Mouse (Mus musculus): ENCODE measurements around the gene Ank2. TPM values are rescaled to one million over a fixed set of nuclear protein-coding genes. Genes with fewer than 3 reads are reported as not detected.

The Ank2 gene
- polyA plus RNA-seq, 1 experiment, result 0.75 TPM

GRCm38 (mm10) chr3:127311521-127311920 is 187.6 kb downstream of the Ank2 start:
- no peak overlapping the region for H3K27ac ChIP-seq (ENCODE audit: insufficient read depth, low read depth, low read length)
- peaks cover 14% of the 10 kb centered on the region for H3K4me1 ChIP-seq (ENCODE audit: control insufficient read depth, insufficient read depth, low read length)
- TF ChIP-seq POLR2A (IDR thresholded peaks at IDR 0.05; ENCODE audit: borderline replicate concordance, low read depth, low read length) (no peak), CTCF (IDR thresholded peaks at IDR 0.05; ENCODE audit: low read depth, low read length) (no peak)
- H3K4me3 ChIP-seq (ENCODE audit: insufficient read depth, low read length), result no peak overlapping the region

GRCm38 (mm10) chr3:127310079-127310478 is 189.1 kb downstream of the Ank2 start:
- H3K27ac ChIP-seq (ENCODE audit: insufficient read depth, low read depth, low read length), result no peak overlapping the region
- no peak overlapping the region for H3K4me3 ChIP-seq (ENCODE audit: insufficient read depth, low read length)
- TF ChIP-seq POLR2A (IDR thresholded peaks at IDR 0.05; ENCODE audit: borderline replicate concordance, low read depth, low read length) (no peak), CTCF (IDR thresholded peaks at IDR 0.05; ENCODE audit: low read depth, low read length) (no peak)
- H3K4me1 ChIP-seq (ENCODE audit: control insufficient read depth, insufficient read depth, low read length), result peaks cover 5% of the 10 kb centered on the region

GRCm38 (mm10) chr3:127303957-127304553 is 195.1 kb downstream of the Ank2 start:
- Histone ChIP-seq H3K4me1 (ENCODE audit: control insufficient read depth, insufficient read depth, low read length) (peaks cover 4% of the 10 kb centered on the region), H3K4me3 (ENCODE audit: insufficient read depth, low read length) (no peak overlapping the region), H3K27ac (ENCODE audit: insufficient read depth, low read depth, low read length) (no peak overlapping the region)
- no peak for TF ChIP-seq POLR2A (IDR thresholded peaks at IDR 0.05; ENCODE audit: borderline replicate concordance, low read depth, low read length)
- TF ChIP-seq CTCF (IDR thresholded peaks at IDR 0.05; ENCODE audit: low read depth, low read length), result no peak

- no peak overlapping the region for H3K4me3 ChIP-seq (ENCODE audit: insufficient read depth, low read length)
- TF ChIP-seq POLR2A (IDR thresholded peaks at IDR 0.05; ENCODE audit: borderline replicate concordance, low read depth, low read length) (no peak), CTCF (IDR thresholded peaks at IDR 0.05; ENCODE audit: low read depth, low read length) (no peak)
- H3K27ac ChIP-seq (ENCODE audit: insufficient read depth, low read depth, low read length), result no peak overlapping the region
- H3K4me1 ChIP-seq (ENCODE audit: control insufficient read depth, insufficient read depth, low read length), result peaks cover 4% of the 10 kb centered on the region
Measured at GRCm38 (mm10) chr3:127303041-127303440, 196.1 kb downstream of the Ank2 start.

GRCm38 (mm10) chr3:127300790-127301189 is 198.4 kb downstream of the Ank2 start:
- H3K4me1 ChIP-seq (ENCODE audit: control insufficient read depth, insufficient read depth, low read length), result peaks cover 4% of the 10 kb centered on the region
- no peak for TF ChIP-seq POLR2A (IDR thresholded peaks at IDR 0.05; ENCODE audit: borderline replicate concordance, low read depth, low read length)
- no peak for TF ChIP-seq CTCF (IDR thresholded peaks at IDR 0.05; ENCODE audit: low read depth, low read length)
- H3K4me3 ChIP-seq (ENCODE audit: insufficient read depth, low read length), result no peak overlapping the region
- no peak overlapping the region for H3K27ac ChIP-seq (ENCODE audit: insufficient read depth, low read depth, low read length)

GRCm38 (mm10) chr3:127295921-127296320 is 203.2 kb downstream of the Ank2 start:
- no peak overlapping the region for H3K27ac ChIP-seq (ENCODE audit: insufficient read depth, low read depth, low read length)
- H3K4me3 ChIP-seq (ENCODE audit: insufficient read depth, low read length), result no peak overlapping the region
- no peak for TF ChIP-seq CTCF (IDR thresholded peaks at IDR 0.05; ENCODE audit: low read depth, low read length)
- peaks cover 24% of the 10 kb centered on the region for H3K4me1 ChIP-seq (ENCODE audit: control insufficient read depth, insufficient read depth, low read length)

GRCm38 (mm10) chr3:127294610-127295349 is 204.4 kb downstream of the Ank2 start:
- H3K4me3 ChIP-seq (ENCODE audit: insufficient read depth, low read length), result no peak overlapping the region
- TF ChIP-seq CTCF (IDR thresholded peaks at IDR 0.05; ENCODE audit: low read depth, low read length) (no peak), POLR2A (IDR thresholded peaks at IDR 0.05; ENCODE audit: borderline replicate concordance, low read depth, low read length) (no peak)
- H3K27ac ChIP-seq (ENCODE audit: insufficient read depth, low read depth, low read length), result no peak overlapping the region
- peaks cover 22% of the 10 kb centered on the region for H3K4me1 ChIP-seq (ENCODE audit: control insufficient read depth, insufficient read depth, low read length)

- Histone ChIP-seq H3K27ac (ENCODE audit: insufficient read depth, low read depth, low read length) (no peak overlapping the region), H3K4me3 (ENCODE audit: insufficient read depth, low read length) (no peak overlapping the region), H3K4me1 (ENCODE audit: control insufficient read depth, insufficient read depth, low read length) (peaks cover 22% of the 10 kb centered on the region)
- TF ChIP-seq CTCF (IDR thresholded peaks at IDR 0.05; ENCODE audit: low read depth, low read length) (no peak), POLR2A (IDR thresholded peaks at IDR 0.05; ENCODE audit: borderline replicate concordance, low read depth, low read length) (no peak)
Measured at GRCm38 (mm10) chr3:127294079-127294478, 205.1 kb downstream of the Ank2 start.

- no peak overlapping the region for H3K4me3 ChIP-seq (ENCODE audit: insufficient read depth, low read length)
Measured at GRCm38 (mm10) chr3:127293479-127293874, 205.7 kb downstream of the Ank2 start.

GRCm38 (mm10) chr3:127292864-127293478 is 206.2 kb downstream of the Ank2 start:
- no peak for TF ChIP-seq CTCF (IDR thresholded peaks at IDR 0.05; ENCODE audit: low read depth, low read length)
- TF ChIP-seq POLR2A (IDR thresholded peaks at IDR 0.05; ENCODE audit: borderline replicate concordance, low read depth, low read length), result no peak
- H3K4me1 ChIP-seq (ENCODE audit: control insufficient read depth, insufficient read depth, low read length), result peaks cover 26% of the 10 kb centered on the region
- H3K27ac ChIP-seq (ENCODE audit: insufficient read depth, low read depth, low read length), result peak overlapping the region; percentile 31
- H3K4me3 ChIP-seq (ENCODE audit: insufficient read depth, low read length), result no peak overlapping the region

More at GRCm38 (mm10) chr3:127293479-127293874, 205.7 kb downstream of the Ank2 start:
- no peak for TF ChIP-seq CTCF (IDR thresholded peaks at IDR 0.05; ENCODE audit: low read depth, low read length)
- TF ChIP-seq POLR2A (IDR thresholded peaks at IDR 0.05; ENCODE audit: borderline replicate concordance, low read depth, low read length), result no peak
- peaks cover 22% of the 10 kb centered on the region for H3K4me1 ChIP-seq (ENCODE audit: control insufficient read depth, insufficient read depth, low read length)
- no peak overlapping the region for H3K27ac ChIP-seq (ENCODE audit: insufficient read depth, low read depth, low read length)
